Mouse (Mus musculus) B cell, adult (primary cell): ENCODE measurements around the gene Tle1. TPM values are rescaled to one million over a fixed set of nuclear protein-coding genes. Genes with fewer than 3 reads are reported as not detected.

Experiments used
- total RNA-seq: library from RNA; stranded (reverse); gene quantifications from 4 replicates; pipeline ENCODE4 v1.2.4, GENCODE M21; 2023; ENCODE audit not compliant: inconsistent age

Gene Tle1
- 15.2 to 17.4 TPM (median 17.0 TPM) in 4 replicates for total RNA-seq

GRCm38 (mm10) chr4:72200559-72201409, at the start of gene Tle1:
Gene Tle1 (minus strand): TSS chr4:72200919.

